Mouse (Mus musculus): ENCODE results near the gene Gramd4. TPM values are rescaled to one million over a fixed set of nuclear protein-coding genes. Genes with fewer than 3 reads are reported as not detected.

Gramd4 gene
- polyA plus RNA-seq, 1 experiment from 2014 or later = 33.3 TPM

GRCm38 (mm10) chr15:86064850-86065229, 7.3 kb downstream of the Gramd4 start:
- H3K27ac ChIP-seq = no peak overlapping the region
- H3K9me3 ChIP-seq = no peaks in the 10 kb centered on the region; the same call in 1 of the 2 replicates
- 91% methylated on average over 3 of the region's 3 CpGs for WGBS
- no peak for ATAC-seq (ENCODE audit: low FRiP score, low read depth)
- H3K4me2 ChIP-seq (replicated peaks) = no peak overlapping the region
- no peak overlapping the region for H3K9ac ChIP-seq
- no peak overlapping the region for H3K4me3 ChIP-seq
- no peaks in the 10 kb centered on the region for H3K27me3 ChIP-seq (replicated peaks)
- peaks cover 4% of the 10 kb centered on the region; the same call in 1 of the 2 replicates for H3K36me3 ChIP-seq
- peaks cover 54% of the 10 kb centered on the region for H3K4me1 ChIP-seq

DNA sequence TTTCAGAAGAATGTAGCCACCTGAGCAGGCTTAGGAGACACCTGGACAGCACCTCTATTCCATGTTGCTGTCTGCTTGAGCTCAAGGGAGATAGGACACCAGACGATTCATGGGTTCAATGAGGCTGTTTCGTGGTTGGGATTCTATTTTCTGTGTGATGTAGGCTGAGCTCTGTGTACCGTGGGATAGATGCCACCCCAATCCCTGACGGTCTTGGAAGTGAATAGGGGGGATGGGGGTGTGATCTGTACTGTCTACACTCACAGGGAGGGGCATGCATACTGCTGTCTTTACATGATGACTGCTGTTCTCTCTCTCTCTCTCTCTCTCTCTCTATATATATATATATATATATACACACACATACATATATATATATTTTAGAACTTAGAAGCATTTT, 7.9 kb downstream of the Gramd4 start:
- no peak overlapping the region for H3K4me3 ChIP-seq
- H3K9me3 ChIP-seq = no peaks in the 10 kb centered on the region; the same call in 1 of the 2 replicates
- H3K36me3 ChIP-seq = peaks cover 4% of the 10 kb centered on the region; the same call in 1 of the 2 replicates
- no peak for ATAC-seq (ENCODE audit: low FRiP score, low read depth)
- H3K27me3 ChIP-seq (replicated peaks) = no peaks in the 10 kb centered on the region
- 90% methylated on average over 4 of the region's 4 CpGs for WGBS
- no peak overlapping the region for H3K27ac ChIP-seq
- H3K4me2 ChIP-seq (replicated peaks) = no peak overlapping the region
- H3K9ac ChIP-seq = no peak overlapping the region
- H3K4me1 ChIP-seq = peaks cover 52% of the 10 kb centered on the region

DNA sequence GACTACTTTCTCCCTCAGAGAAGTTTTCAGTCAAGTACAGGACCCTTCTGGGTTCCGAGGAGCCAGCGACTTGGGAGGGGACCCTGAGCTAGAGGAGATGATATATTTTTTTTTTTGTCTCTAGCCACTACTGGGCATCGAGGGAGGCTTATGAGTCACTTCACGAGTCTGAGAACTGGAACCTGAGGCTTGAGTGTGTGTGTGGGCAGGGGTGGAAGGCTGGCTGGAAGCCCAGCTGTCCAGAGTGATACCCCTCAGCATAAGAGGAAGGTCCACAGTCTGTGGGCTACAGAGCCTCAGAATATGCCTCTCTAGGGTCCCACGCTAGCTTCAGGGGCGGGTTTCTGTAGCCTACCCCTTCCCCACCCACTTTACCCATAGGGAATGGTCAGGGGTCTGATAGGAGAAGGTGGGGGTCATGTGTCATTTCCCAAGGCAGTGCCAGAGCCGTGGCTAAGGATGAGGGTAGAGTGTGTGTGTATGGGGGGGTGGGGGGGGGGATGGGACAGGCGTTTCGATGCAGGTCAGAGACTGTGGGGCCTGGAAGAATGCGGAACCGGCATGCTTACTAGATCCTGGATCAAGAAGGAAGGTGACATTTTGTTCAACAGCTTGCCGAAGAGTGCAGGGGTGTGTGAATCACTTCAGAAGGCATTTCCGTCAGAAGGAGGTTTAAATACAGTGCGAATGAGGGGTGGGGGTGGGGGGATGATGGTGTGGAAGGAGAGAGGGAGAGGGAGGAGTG, 9.5 kb downstream of the Gramd4 start:
- Histone ChIP-seq H3K9ac (no peak overlapping the region), H3K36me3 (peaks cover 4% of the 10 kb centered on the region; the same call in 1 of the 2 replicates), H3K4me2 (replicated peaks) (no peak overlapping the region), H3K4me3 (no peak overlapping the region), H3K9me3 (no peaks in the 10 kb centered on the region; the same call in 1 of the 2 replicates), H3K27ac (no peak overlapping the region), H3K27me3 (replicated peaks) (no peaks in the 10 kb centered on the region), H3K4me1 (peaks cover 37% of the 10 kb centered on the region)
- 83% methylated on average over 14 of the region's 14 CpGs for WGBS
- no peak for ATAC-seq (ENCODE audit: low FRiP score, low read depth)

DNA sequence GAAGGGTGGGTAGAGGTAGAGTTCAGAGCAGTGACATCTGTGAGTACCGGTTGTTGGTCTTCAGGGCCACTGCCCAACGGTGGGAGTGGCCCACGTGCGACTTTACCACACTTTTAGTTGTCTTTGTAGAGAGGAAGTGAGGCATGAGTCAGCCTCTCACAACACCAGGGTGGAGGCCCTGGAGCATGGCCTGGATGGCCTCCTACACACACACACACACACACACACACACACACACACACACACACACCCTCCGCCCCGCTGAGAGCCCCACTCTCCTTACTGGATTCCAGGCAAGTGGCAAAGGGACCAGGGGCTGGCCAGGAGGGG, 10.1 kb downstream of the Gramd4 start:
- no peaks in the 10 kb centered on the region for H3K27me3 ChIP-seq (replicated peaks)
- no peak overlapping the region for H3K4me3 ChIP-seq
- WGBS = 70% methylated on average over 6 of the region's 6 CpGs
- H3K9ac ChIP-seq = no peak overlapping the region
- peaks cover 36% of the 10 kb centered on the region for H3K4me1 ChIP-seq
- H3K27ac ChIP-seq = no peak overlapping the region
- ATAC-seq (ENCODE audit: low FRiP score, low read depth) = no peak
- H3K36me3 ChIP-seq = peaks cover 4% of the 10 kb centered on the region; the same call in 1 of the 2 replicates
- H3K9me3 ChIP-seq = no peaks in the 10 kb centered on the region; the same call in 1 of the 2 replicates
- no peak overlapping the region for H3K4me2 ChIP-seq (replicated peaks)

DNA sequence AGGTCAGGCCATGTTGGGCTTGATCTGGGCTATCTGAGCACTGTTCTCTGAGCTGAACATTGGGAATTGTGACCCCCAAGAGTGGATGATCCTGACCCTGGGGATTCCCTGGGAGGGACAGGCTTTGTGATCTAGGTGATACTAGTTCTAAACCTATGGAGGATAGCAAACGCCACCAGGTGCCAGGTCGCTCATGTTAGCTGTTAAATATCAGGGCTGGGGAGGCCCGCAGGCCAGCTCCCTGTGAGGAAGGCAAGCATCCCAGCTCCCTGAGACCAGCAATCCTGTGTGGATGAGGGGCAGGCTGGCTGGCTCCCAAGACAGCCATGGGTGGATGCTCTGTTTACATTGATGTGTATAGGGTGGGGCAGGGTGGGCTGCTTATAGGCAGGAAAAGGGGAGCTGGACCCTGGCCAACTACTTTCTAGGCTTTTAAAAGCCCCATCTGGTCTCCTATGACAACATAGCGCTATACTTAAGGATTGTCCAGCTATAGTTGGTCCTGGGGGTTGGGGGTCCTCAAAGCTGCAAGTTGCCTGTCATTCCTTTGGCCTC, 10.5 kb downstream of the Gramd4 start:
- 92% methylated on average over 4 of the region's 4 CpGs for WGBS

GRCm38 (mm10) chr15:86069011-86069791, 11.7 kb downstream of the Gramd4 start:
- ATAC-seq (ENCODE audit: low FRiP score, low read depth) = no peak
- WGBS = 80% methylated on average over 10 of the region's 10 CpGs
- Histone ChIP-seq H3K4me2 (replicated peaks) (no peak overlapping the region), H3K4me1 (peaks cover 33% of the 10 kb centered on the region), H3K9me3 (no peaks in the 10 kb centered on the region; the same call in 1 of the 2 replicates), H3K36me3 (peaks cover 4% of the 10 kb centered on the region; the same call in 1 of the 2 replicates), H3K27me3 (replicated peaks) (no peaks in the 10 kb centered on the region), H3K9ac (no peak overlapping the region), H3K27ac (no peak overlapping the region), H3K4me3 (no peak overlapping the region)

More for the DNA sequence above, 10.5 kb downstream of the Gramd4 start:
- no peak overlapping the region for H3K4me2 ChIP-seq (replicated peaks)
- ATAC-seq (ENCODE audit: low FRiP score, low read depth) = no peak
- no peak overlapping the region for H3K9ac ChIP-seq
- no peak overlapping the region for H3K4me3 ChIP-seq
- peaks cover 33% of the 10 kb centered on the region for H3K4me1 ChIP-seq
- H3K27me3 ChIP-seq (replicated peaks) = no peaks in the 10 kb centered on the region
- no peak overlapping the region for H3K27ac ChIP-seq
- no peaks in the 10 kb centered on the region; the same call in 1 of the 2 replicates for H3K9me3 ChIP-seq
- peaks cover 4% of the 10 kb centered on the region; the same call in 1 of the 2 replicates for H3K36me3 ChIP-seq

DNA sequence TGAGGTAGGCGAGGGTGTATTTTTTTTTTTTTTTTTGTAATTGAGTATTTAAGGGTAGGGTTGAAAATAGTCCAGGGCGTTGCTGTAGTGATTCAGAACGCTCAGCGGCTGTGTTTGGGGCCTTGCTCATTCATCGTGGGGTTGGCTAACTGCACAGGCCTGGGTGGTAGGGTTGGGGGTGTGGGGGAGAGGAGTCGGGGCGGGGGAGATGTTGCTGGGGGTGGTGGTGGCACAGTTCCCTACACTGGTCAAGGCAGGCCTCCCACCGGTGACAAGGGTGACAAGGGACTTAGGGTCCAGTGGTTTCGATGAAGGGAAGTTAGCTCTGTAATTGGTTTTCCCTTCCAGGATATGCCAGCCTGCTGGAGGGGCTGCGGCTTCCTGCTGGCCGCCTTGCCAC, 12.9 kb downstream of the Gramd4 start:
- H3K4me1 ChIP-seq = peaks cover 33% of the 10 kb centered on the region
- no peak overlapping the region for H3K27ac ChIP-seq
- no peak overlapping the region for H3K4me3 ChIP-seq
- ATAC-seq (ENCODE audit: low FRiP score, low read depth) = no peak
- no peaks in the 10 kb centered on the region for H3K27me3 ChIP-seq (replicated peaks)
- no peak overlapping the region for H3K4me2 ChIP-seq (replicated peaks)
- 76% methylated on average over 11 of the region's 11 CpGs for WGBS
- no peak overlapping the region for H3K9ac ChIP-seq
- H3K9me3 ChIP-seq = no peaks in the 10 kb centered on the region; the same call in 1 of the 2 replicates
- peaks cover 4% of the 10 kb centered on the region; the same call in 1 of the 2 replicates for H3K36me3 ChIP-seq

GRCm38 (mm10) chr15:86071166-86071565, 13.7 kb downstream of the Gramd4 start:
- Histone ChIP-seq H3K4me2 (replicated peaks) (no peak overlapping the region), H3K27ac (no peak overlapping the region), H3K9ac (no peak overlapping the region), H3K9me3 (no peaks in the 10 kb centered on the region), H3K36me3 (no peaks in the 10 kb centered on the region), H3K4me1 (peaks cover 33% of the 10 kb centered on the region), H3K4me3 (no peak overlapping the region), H3K27me3 (replicated peaks) (no peaks in the 10 kb centered on the region)
- 84% methylated on average over 1 of the region's 1 CpGs for WGBS
- no peak for ATAC-seq (ENCODE audit: low FRiP score, low read depth)

- H3K36me3 ChIP-seq = no peaks in the 10 kb centered on the region
- H3K27ac ChIP-seq = no peak overlapping the region
- ATAC-seq (ENCODE audit: low FRiP score, low read depth) = no peak
- H3K4me2 ChIP-seq (replicated peaks) = no peak overlapping the region
- H3K4me1 ChIP-seq = peaks cover 6% of the 10 kb centered on the region
- H3K27me3 ChIP-seq (replicated peaks) = no peaks in the 10 kb centered on the region
- whole genome bisulfite sequencing = 90% methylated on average over 16 of the region's 16 CpGs
- H3K4me3 ChIP-seq = no peak overlapping the region
- no peaks in the 10 kb centered on the region for H3K9me3 ChIP-seq
- H3K9ac ChIP-seq = no peak overlapping the region
Measured at GRCm38 (mm10) chr15:86074171-86074937, 16.9 kb downstream of the Gramd4 start.

- H3K36me3 ChIP-seq = no peaks in the 10 kb centered on the region
- no peak overlapping the region for H3K4me2 ChIP-seq (replicated peaks)
- H3K27me3 ChIP-seq (replicated peaks) = no peaks in the 10 kb centered on the region
- no peaks in the 10 kb centered on the region; the same call in 1 of the 2 replicates for H3K4me1 ChIP-seq
- H3K4me3 ChIP-seq = no peak overlapping the region
- H3K9me3 ChIP-seq = no peaks in the 10 kb centered on the region
- no peak overlapping the region for H3K27ac ChIP-seq
- no peak for ATAC-seq (ENCODE audit: low FRiP score, low read depth)
- WGBS = 90% methylated on average over 20 of the region's 20 CpGs
- no peak overlapping the region for H3K9ac ChIP-seq
Measured at GRCm38 (mm10) chr15:86075305-86076047, 18.0 kb downstream of the Gramd4 start.

GRCm38 (mm10) chr15:86076048-86076315, 18.5 kb downstream of the Gramd4 start:
- Histone ChIP-seq H3K4me2 (replicated peaks) (no peak overlapping the region), H3K4me1 (peaks cover 1% of the 10 kb centered on the region), H3K36me3 (no peaks in the 10 kb centered on the region), H3K27ac (no peak overlapping the region), H3K4me3 (no peak overlapping the region), H3K9me3 (no peaks in the 10 kb centered on the region), H3K27me3 (replicated peaks) (no peaks in the 10 kb centered on the region), H3K9ac (no peak overlapping the region)
- WGBS = 79% methylated on average over 2 of the region's 2 CpGs
- ATAC-seq (ENCODE audit: low FRiP score, low read depth) = no peak

All from neural tube, embryonic 12.5 days (tissue).